In genomic region chr11:70638714-70639278, GRCm38 (mm10) we compare ENCODE assay signal across 18 mouse cellular contexts. TPM values are rescaled to one million over a fixed set of nuclear protein-coding genes. Genes with fewer than 3 reads are reported as not detected.
A peak's percentile ranks its signal among the peaks of the same experiment; 100 is the strongest.
DNase-seq lines count a peak whose midpoint lies in the region; ATAC-seq lines count a peak whose summit lies in the region.
"Had no signal": no experiment of that assay in that cellular context is flagged by ENCODE, and none has a peak within 500 bp of the region (broad histone marks: within the 10 kb centered on the region; RNA-seq: fewer than 3 reads in every experiment).

TSS of gene Gp1ba (plus strand) at chr11:70639122.

- no peaks in the 10 kb centered on the region for H3K27me3 ChIP-seq in kidney, embryonic 14.5 days (ENCODE audit: control insufficient read depth, insufficient read depth, low read length)
- no peaks in the 10 kb centered on the region for H3K27me3 ChIP-seq in stomach, embryonic 15.5 days (replicated peaks)
- H3K27me3 ChIP-seq: neural tube, embryonic 12.5 days had no signal

- H3K9me3 ChIP-seq in kidney, embryonic 14.5 days (ENCODE audit: control insufficient read depth, low read length), result no peaks in the 10 kb centered on the region
- no peaks in the 10 kb centered on the region for H3K9me3 ChIP-seq in stomach, embryonic 15.5 days
- H3K9me3 ChIP-seq: embryonic facial prominence, embryonic 10.5 days; hindbrain, embryonic 13.5 days; neural tube, embryonic 12.5 days had no signal

- no peak within 1 kb of the TSS for H3K4me2 ChIP-seq in kidney, embryonic 14.5 days (replicated peaks; ENCODE audit: low read depth, low read length)
- no peak within 1 kb of the TSS for H3K4me2 ChIP-seq in stomach, embryonic 15.5 days
- H3K4me2 ChIP-seq: hindbrain, embryonic 13.5 days; neural tube, embryonic 12.5 days had no signal

- 43% methylated on average over 5 of the region's 5 CpGs for WGBS in kidney, embryonic 14.5 days
- 23% methylated on average over 5 of the region's 5 CpGs for WGBS in stomach, embryonic 15.5 days

- no peak for DNase-seq in kidney, postnatal 4 days
- peak; percentile 66 for DNase-seq in c-Kit-positive CD71-positive TER-119-positive erythroid progenitor cells, embryonic 14.5 days (ENCODE audit: low spot score)
- DNase-seq in liver, result peak; percentile 75
- DNase-seq in cerebellum, postnatal 25 days, result no peak
- no peak for DNase-seq in left cerebral cortex, adult 8-10 months (ENCODE audit: low spot score in 2 of 2)
- DNase-seq: adrenal gland, postnatal 36 days; cerebellum, adult 2 months; kidney, adult 8-10 months; left cerebral cortex, postnatal 4 days; lung, postnatal 10 days; midbrain, embryonic 14.5 days; spleen, adult 18-20 months had no signal

- H3K4me3 ChIP-seq in kidney, embryonic 14.5 days (ENCODE audit: low read length), result no peak within 1 kb of the TSS
- no peak within 1 kb of the TSS for H3K4me3 ChIP-seq in stomach, embryonic 15.5 days (replicated peaks)
- H3K4me3 ChIP-seq: embryonic facial prominence, embryonic 10.5 days; hindbrain, embryonic 13.5 days; neural tube, embryonic 12.5 days had no signal

- ATAC-seq in kidney, embryonic 14.5 days (ENCODE audit: low FRiP score, low TSS enrichment), result no peak
- peak; percentile 65; the same call in 1 of the 2 replicates for ATAC-seq in stomach, embryonic 15.5 days (ENCODE audit: insufficient read depth, low FRiP score, low read depth)

- no peak within 1 kb of the TSS for H3K27ac ChIP-seq in kidney, embryonic 14.5 days (ENCODE audit: low read depth, low read length)
- H3K27ac ChIP-seq in stomach, embryonic 15.5 days, result no peak within 1 kb of the TSS
- H3K27ac ChIP-seq: embryonic facial prominence, embryonic 10.5 days; hindbrain, embryonic 13.5 days; neural tube, embryonic 12.5 days had no signal

- peaks cover 7% of the 10 kb centered on the region; the same call in 1 of the 2 replicates for H3K36me3 ChIP-seq in kidney, embryonic 14.5 days (ENCODE audit: control insufficient read depth, insufficient read depth, low read length)
- 0 out of 2 replicates have a peak, but pooled peaks cover 7% of the 10 kb centered on the region for H3K36me3 ChIP-seq in stomach, embryonic 15.5 days

- H3K4me1 ChIP-seq in kidney, embryonic 14.5 days (ENCODE audit: control insufficient read depth, insufficient read depth, low read length), result no peaks in the 10 kb centered on the region
- no peaks in the 10 kb centered on the region for H3K4me1 ChIP-seq in stomach, embryonic 15.5 days
- H3K4me1 ChIP-seq: embryonic facial prominence, embryonic 10.5 days; hindbrain, embryonic 13.5 days; neural tube, embryonic 12.5 days had no signal

- peak within 1 kb of the TSS; percentile 31; the same call in 1 of the 2 replicates for H3K9ac ChIP-seq in kidney, embryonic 14.5 days (ENCODE audit: low read depth, low read length)
- H3K9ac ChIP-seq in stomach, embryonic 15.5 days, result no peak within 1 kb of the TSS
- H3K9ac ChIP-seq: hindbrain, embryonic 13.5 days; neural tube, embryonic 12.5 days had no signal

RNA-seq across cellular contexts. Expression of gene Gp1ba, which starts in this region (rescaled TPM):
- 0.29 and 0.35 TPM in 2 replicates for polyA plus RNA-seq in kidney, embryonic 14.5 days (2014; fragmentation: Nextera tagmentation; extraction: Ambion mirVana)
- polyA plus RNA-seq in stomach, embryonic 15.5 days (2015; fragmentation: Nextera tagmentation; extraction: Ambion mirVana), result 0.09 and 0.19 TPM in 2 replicates
- not detected for total RNA-seq in left cerebral cortex, adult 8-10 months (2022)
- total RNA-seq: layer of hippocampus, adult 18-20 months had no signal
- polyA plus RNA-seq: cerebellum, adult 2 months had no signal

Comparison
In these comparisons a context has a peak if more than half of its experiments do, and no peak if none do; other contexts are left out.
1. Peak in ATAC-seq in stomach, embryonic 15.5 days; RNA of the gene not detected or under 1 TPM.
2. DNase-seq: peak in c-Kit-positive CD71-positive TER-119-positive erythroid progenitor cells, embryonic 14.5 days (single experiment) and liver (single experiment); none in kidney, postnatal 4 days (0 of 2), cerebellum, postnatal 25 days (0 of 2) and left cerebral cortex, adult 8-10 months (0 of 2).